Mouse (Mus musculus): ENCODE data around the gene Spatc1l. TPM values are rescaled to one million over a fixed set of nuclear protein-coding genes. Genes with fewer than 3 reads are reported as not detected.

Spatc1l gene
- total RNA-seq, 1 experiment from 2014 or later: not detected

- DNase-seq: no peak
Observed at GRCm38 (mm10) chr10:76596338-76596737, 34.3 kb downstream of the Spatc1l start.

GRCm38 (mm10) chr10:76602690-76603089 is 40.6 kb downstream of the Spatc1l start:
- DNase-seq: no peak

- no peak for DNase-seq
Observed at GRCm38 (mm10) chr10:76612473-76612872, 50.4 kb downstream of the Spatc1l start.

Other genes starting within 250 kb of the Spatc1l start
- gene Dip2a, start 217.0 kb upstream of the Spatc1l start, total RNA-seq (2021): 31.1 and 31.6 TPM in 2 replicates
- gene AC141477.1, start 121.8 kb upstream of the Spatc1l start, total RNA-seq (2021): not detected in 2 replicates
- 18.6 and 20.1 TPM in 2 replicates for gene Pcnt, start 119.5 kb upstream of the Spatc1l start, total RNA-seq (2021)
- not detected in 2 replicates for gene 2610028H24Rik, start 113.2 kb upstream of the Spatc1l start, total RNA-seq (2021)
- gene Mcm3ap, start 93.3 kb upstream of the Spatc1l start, total RNA-seq (2021): 27.2 and 34.4 TPM in 2 replicates
- 2.9 and 3.4 TPM in 2 replicates for gene Ybey, start 93.2 kb upstream of the Spatc1l start, total RNA-seq (2021)
- 28.1 and 35.8 TPM in 2 replicates for gene Lss, start 30.7 kb upstream of the Spatc1l start, total RNA-seq (2021)
- gene Ftcd, start 13.4 kb downstream of the Spatc1l start, total RNA-seq (2021): 1.8 and 25.8 TPM in 2 replicates
- gene Col6a2, start 61.4 kb downstream of the Spatc1l start, total RNA-seq (2021): 89.0 and 97.1 TPM in 2 replicates
- 221 and 261 TPM in 2 replicates for gene Col6a1, start 163.9 kb downstream of the Spatc1l start, total RNA-seq (2021)

All from adrenal gland, postnatal 14 days (tissue).